ENCODE assay signal across 29 mouse cellular contexts in genomic region chr11:68142296-68142695, GRCm38 (mm10).
DNase-seq lines count a peak whose midpoint lies in the region; ATAC-seq and TF ChIP-seq lines count a peak whose summit lies in the region.
"Had no signal": no experiment of that assay in that cellular context is flagged by ENCODE, and none has a peak within 500 bp of the region (broad histone marks: within the 10 kb centered on the region; RNA-seq: fewer than 3 reads in every experiment).

No protein-coding gene starts in this region.

- no peaks in the 10 kb centered on the region for H3K9me3 ChIP-seq in embryonic facial prominence, embryonic 14.5 days (ENCODE audit: control insufficient read depth, low read length)
- 0 out of 2 replicates have a peak, but pooled peaks cover 2% of the 10 kb centered on the region for H3K9me3 ChIP-seq in embryonic facial prominence, embryonic 10.5 days
- no peaks in the 10 kb centered on the region for H3K9me3 ChIP-seq in heart, embryonic 16.5 days (replicated peaks; ENCODE audit: control insufficient read depth, low read length)
- H3K9me3 ChIP-seq: embryonic facial prominence, embryonic 12.5 days; forebrain, embryonic 12.5 days; G1E; heart, embryonic 10.5 days; heart, embryonic 13.5 days had no signal

- H3K4me1 ChIP-seq in embryonic facial prominence, embryonic 14.5 days (ENCODE audit: control insufficient read depth, insufficient read depth, low read length): peaks cover 23% of the 10 kb centered on the region
- peaks cover 42% of the 10 kb centered on the region for H3K4me1 ChIP-seq in embryonic facial prominence, embryonic 10.5 days
- peaks cover 6% of the 10 kb centered on the region; the same call in 1 of the 2 replicates for H3K4me1 ChIP-seq in heart, embryonic 16.5 days (ENCODE audit: control insufficient read depth, insufficient read depth, low read length)
- H3K4me1 ChIP-seq in kidney, adult 2 months (ENCODE audit: control insufficient read depth, insufficient read depth, low read length): no peaks in the 10 kb centered on the region

- no peak overlapping the region for H3K4me3 ChIP-seq in embryonic facial prominence, embryonic 14.5 days (ENCODE audit: low read depth, low read length)
- no peak overlapping the region for H3K4me3 ChIP-seq in embryonic facial prominence, embryonic 10.5 days
- H3K4me3 ChIP-seq in heart, embryonic 16.5 days (ENCODE audit: low read length): no peak overlapping the region
- no peak overlapping the region for H3K4me3 ChIP-seq in kidney, adult 2 months (ENCODE audit: insufficient read depth, low read depth, low read length)
- H3K4me3 ChIP-seq: embryonic facial prominence, embryonic 12.5 days; erythroblast, embryonic 14.5 days; forebrain, embryonic 12.5 days; heart, embryonic 10.5 days; heart, embryonic 13.5 days had no signal

- H3K27me3 ChIP-seq in embryonic facial prominence, embryonic 14.5 days (replicated peaks; ENCODE audit: control insufficient read depth, insufficient read depth, low read length): no peaks in the 10 kb centered on the region
- H3K27me3 ChIP-seq in embryonic facial prominence, embryonic 10.5 days (replicated peaks; ENCODE audit: low read depth, poor library complexity, severe bottlenecking): peaks cover 55% of the 10 kb centered on the region
- H3K27me3 ChIP-seq in heart, embryonic 16.5 days (ENCODE audit: control insufficient read depth, insufficient read depth, low read length): no peaks in the 10 kb centered on the region
- no peaks in the 10 kb centered on the region for H3K27me3 ChIP-seq in kidney, adult 2 months (replicated peaks; ENCODE audit: control insufficient read depth, insufficient read depth, low read length)
- H3K27me3 ChIP-seq: heart, embryonic 13.5 days; Patski had no signal

- 41% methylated on average over 8 of the region's 8 CpGs for WGBS in embryonic facial prominence, embryonic 14.5 days
- 54% methylated on average over 8 of the region's 8 CpGs for WGBS in embryonic facial prominence, embryonic 10.5 days
- 28% methylated on average over 8 of the region's 8 CpGs for WGBS in heart, embryonic 16.5 days
- WGBS in kidney, adult 2 months: 64% methylated on average over 8 of the region's 8 CpGs

- TF ChIP-seq CTCF in kidney, adult 2 months (conservative IDR thresholded peaks at IDR 0.05; ENCODE audit: insufficient read depth, insufficient read length, low read depth, low read length): no peak

- TF ChIP-seq POLR2A in kidney, adult 2 months (IDR thresholded peaks at IDR 0.05; ENCODE audit: low read depth, low read length): no peak

- peak; percentile 26; the same call in 1 of the 2 replicates for ATAC-seq in embryonic facial prominence, embryonic 14.5 days (ENCODE audit: low read depth)
- ATAC-seq in heart, embryonic 16.5 days (replicated peaks; ENCODE audit: extremely low read depth, insufficient read depth, low FRiP score): no peak
- ATAC-seq: activated CD4-positive, CD25-positive, alpha-beta regulatory T cell, adult 4 months; forebrain, embryonic 16.5 days; hindbrain, postnatal 0 days; inflammation-experienced regulatory T-cells, adult 6 months; intestine, embryonic 16.5 days; Patski had no signal

- H3K4me2 ChIP-seq in embryonic facial prominence, embryonic 14.5 days (ENCODE audit: low read depth, low read length): no peak overlapping the region
- H3K4me2 ChIP-seq in heart, embryonic 16.5 days (ENCODE audit: low read depth, low read length): peak overlapping the region; percentile 14; the same call in 1 of the 2 replicates
- H3K4me2 ChIP-seq: embryonic facial prominence, embryonic 12.5 days; forebrain, embryonic 12.5 days; heart, embryonic 13.5 days; hindbrain, embryonic 14.5 days had no signal

- H3K27ac ChIP-seq in embryonic facial prominence, embryonic 14.5 days (replicated peaks; ENCODE audit: low read depth, low read length): no peak overlapping the region
- no peak overlapping the region for H3K27ac ChIP-seq in embryonic facial prominence, embryonic 10.5 days (replicated peaks)
- H3K27ac ChIP-seq in heart, embryonic 16.5 days (ENCODE audit: low read length): no peak overlapping the region
- H3K27ac ChIP-seq in kidney, adult 2 months (ENCODE audit: insufficient read depth, low read depth, low read length): no peak overlapping the region
- H3K27ac ChIP-seq: embryonic facial prominence, embryonic 12.5 days; forebrain, embryonic 12.5 days; heart, embryonic 10.5 days; heart, embryonic 13.5 days; hindbrain, embryonic 14.5 days; hindbrain, postnatal 0 days had no signal

- H3K9ac ChIP-seq in embryonic facial prominence, embryonic 14.5 days (ENCODE audit: low read depth, low read length): no peak overlapping the region
- no peak overlapping the region for H3K9ac ChIP-seq in heart, embryonic 16.5 days (ENCODE audit: low read length)
- H3K9ac ChIP-seq: embryonic facial prominence, embryonic 12.5 days; forebrain, embryonic 12.5 days; heart, embryonic 13.5 days; hindbrain, embryonic 14.5 days had no signal

- H3K36me3 ChIP-seq in embryonic facial prominence, embryonic 14.5 days (ENCODE audit: control insufficient read depth, insufficient read depth, low read length): no peaks in the 10 kb centered on the region
- H3K36me3 ChIP-seq in embryonic facial prominence, embryonic 10.5 days (replicated peaks): no peaks in the 10 kb centered on the region
- H3K36me3 ChIP-seq in heart, embryonic 16.5 days (ENCODE audit: control insufficient read depth, insufficient read depth): no peaks in the 10 kb centered on the region
- no peaks in the 10 kb centered on the region for H3K36me3 ChIP-seq in kidney, adult 2 months (ENCODE audit: control insufficient read depth, insufficient read depth, low read length)
- H3K36me3 ChIP-seq: embryonic facial prominence, embryonic 12.5 days; forebrain, embryonic 12.5 days; heart, embryonic 10.5 days; heart, embryonic 13.5 days had no signal

- DNase-seq in embryonic facial prominence, embryonic 14.5 days (ENCODE audit: low spot score): no peak
- no peak for DNase-seq in embryonic facial prominence, embryonic 10.5 days (ENCODE audit: low spot score)
- no peak for DNase-seq in heart, postnatal 4 days
- DNase-seq in ES-CJ7 (ENCODE audit: low read depth, low spot score): peak; percentile 23
- DNase-seq in kidney, adult 2 months: no peak
- DNase-seq: adrenal gland, adult 8-10 months; adrenal gland, postnatal 36 days; cerebellum, adult 18-20 months; cerebellum, adult 9-10 months; cerebellum, postnatal 14 days; gastrocnemius, postnatal 25 days; heart, adult 18-20 months; heart, postnatal 10 days; heart, postnatal 36 days; kidney, adult 18-20 months had no signal
